Mouse (Mus musculus) thymus, adult 18-20 months (tissue): ENCODE results near the gene Olfr275.
"Not testable (repeated sequence)": the region's sequence is repeated elsewhere in the genome, so short reads cannot be mapped to it uniquely, and the experiment has no call there.

Source experiments
- DNase-seq, 2 experiments: peaks; one replicate each; pipeline ENCODE4 v3.0.0; 2022; ENCODE audit warnings: mixed read lengths in 2 of 2

Olfr275 gene

DNA sequence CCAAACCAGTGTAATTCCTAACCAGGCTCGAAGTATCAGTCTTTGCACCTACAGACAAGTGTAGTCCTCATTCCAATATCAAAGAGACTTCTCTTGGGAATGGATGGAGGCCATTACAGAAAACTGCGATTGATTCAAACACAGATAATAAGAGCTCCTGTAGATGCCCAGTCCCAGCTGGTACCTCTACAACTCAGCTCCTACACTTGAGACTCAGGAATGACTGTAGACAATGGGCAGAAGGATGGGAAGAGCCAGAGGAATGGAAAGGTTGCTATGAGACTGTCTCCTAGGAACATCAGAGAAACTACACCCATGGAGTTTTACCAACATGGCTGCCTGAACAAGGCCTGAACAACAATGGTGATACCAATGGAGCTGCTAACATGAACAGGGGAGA is at the start of gene Olfr275:
TSS of gene Olfr275 (plus strand) at position 301 of the 400 bp plus-strand sequence.
- DNase-seq = no peak

DNA sequence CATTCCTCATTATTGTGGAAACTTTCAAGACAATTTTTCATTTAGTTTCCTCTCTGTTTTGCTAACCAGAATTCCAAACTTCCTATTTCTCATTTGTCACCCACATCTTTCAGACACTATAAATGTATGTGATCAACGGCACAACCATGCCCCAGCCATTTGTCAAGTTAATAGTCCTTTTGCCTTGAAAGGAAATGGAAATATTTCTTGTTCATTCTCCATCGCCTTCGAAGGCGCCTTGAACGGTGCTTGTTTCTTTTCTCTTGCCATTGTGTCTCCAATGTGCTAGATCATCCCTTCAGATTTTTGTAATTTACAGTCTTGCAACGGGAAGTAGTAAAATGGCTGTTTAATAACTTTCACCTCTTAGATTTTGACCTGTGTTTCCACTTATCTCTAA is 48.8 kb upstream of the Olfr275 start:
- DNase-seq = no peak

DNA sequence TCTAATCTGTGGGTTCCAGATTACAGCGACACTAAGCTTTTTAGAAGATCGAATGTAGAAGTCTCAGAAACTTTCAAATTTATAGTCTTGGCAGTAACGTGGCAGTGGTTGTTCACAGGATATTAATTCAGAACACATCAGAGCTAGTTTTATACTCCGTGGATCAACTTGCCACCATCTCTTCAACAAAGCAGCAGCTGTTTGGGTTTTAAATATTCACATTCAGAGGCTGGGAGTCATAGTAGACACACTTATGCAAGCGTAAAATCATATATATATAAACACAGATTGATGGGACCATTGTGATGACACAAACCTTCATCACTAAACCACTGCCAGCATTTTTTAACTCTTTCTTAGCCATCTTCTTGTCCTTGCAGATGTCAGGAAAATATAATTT is 42.2 kb upstream of the Olfr275 start:
- DNase-seq = no peak

DNA sequence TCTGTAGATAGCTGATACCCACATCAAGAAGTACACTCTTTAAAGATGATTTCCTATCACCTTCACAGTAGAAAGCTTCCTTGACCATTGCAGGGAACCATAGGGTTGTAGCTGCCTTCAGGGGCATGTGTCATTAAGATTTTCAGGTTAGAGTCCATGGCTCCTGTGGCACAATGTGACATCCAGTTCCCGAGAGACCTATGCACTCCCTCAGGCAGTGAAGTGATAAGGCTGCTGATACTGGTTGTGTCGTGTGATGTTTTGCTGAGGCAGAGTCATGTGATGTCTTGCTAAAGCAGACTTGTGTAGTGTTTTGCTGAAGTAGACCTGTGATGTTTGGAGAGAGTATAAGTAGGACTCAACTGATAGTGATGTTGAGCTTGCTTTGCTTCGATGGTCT is 14.4 kb upstream of the Olfr275 start:
- DNase-seq = no peak

DNA sequence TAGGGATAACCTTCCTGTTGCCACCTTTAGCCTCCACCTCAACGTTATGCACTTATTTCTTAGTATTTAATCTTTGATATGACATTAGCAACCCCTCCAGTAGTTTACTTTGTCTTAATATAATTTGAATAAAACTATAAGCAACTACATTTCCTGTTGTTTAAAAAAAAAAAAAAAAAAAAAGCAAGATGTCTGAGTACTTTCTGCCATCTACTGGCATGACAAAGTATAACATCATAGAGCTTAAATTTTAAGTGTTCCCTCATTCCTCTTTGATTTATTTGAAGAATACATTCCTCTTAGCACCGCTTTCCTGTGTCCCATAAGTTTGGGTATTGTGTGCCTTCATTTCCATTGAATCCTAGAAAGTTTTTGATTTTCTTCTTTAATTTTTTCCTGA is 2.5 kb upstream of the Olfr275 start:
- DNase-seq = no peak

DNA sequence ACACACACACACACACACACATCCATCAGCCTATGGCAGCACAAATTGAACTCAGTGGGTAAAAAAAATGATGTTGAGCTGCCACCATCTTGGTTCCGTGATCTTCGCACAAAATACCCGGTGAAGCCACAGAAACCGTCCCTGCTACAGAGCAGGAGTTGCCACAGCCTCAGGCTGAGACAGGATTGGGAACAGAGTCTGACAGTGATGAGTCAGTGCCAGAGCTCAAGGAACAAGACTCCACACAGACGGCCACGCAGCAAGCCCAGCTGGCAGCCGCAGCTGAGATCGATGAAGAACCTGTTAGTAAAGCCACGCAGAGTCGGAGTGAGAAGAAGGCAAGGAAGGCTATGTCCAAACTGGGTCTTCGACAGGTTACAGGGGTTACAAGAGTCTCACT is 7.0 kb downstream of the Olfr275 start:
- no peak for DNase-seq

DNA sequence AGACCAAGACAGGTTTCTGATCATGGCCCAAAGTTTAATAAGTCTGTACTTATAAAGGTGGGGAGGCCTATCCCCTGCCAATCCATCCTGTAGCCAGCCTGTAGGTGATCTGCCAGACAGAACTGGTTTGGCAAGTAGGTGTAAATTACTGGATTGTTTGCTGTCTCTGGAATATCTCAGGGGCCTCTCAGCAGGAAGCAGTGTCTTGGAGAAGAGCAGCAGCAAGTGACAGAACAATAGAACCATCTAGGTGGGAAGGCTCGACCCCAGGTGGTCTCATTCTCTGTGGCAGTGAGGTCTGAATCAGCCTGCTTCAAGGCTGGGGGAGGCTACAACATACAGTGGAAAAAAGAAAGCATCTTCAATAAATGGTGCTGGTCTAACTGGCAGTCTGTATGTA is 31.0 kb downstream of the Olfr275 start:
- DNase-seq = not testable (repeated sequence)

DNA sequence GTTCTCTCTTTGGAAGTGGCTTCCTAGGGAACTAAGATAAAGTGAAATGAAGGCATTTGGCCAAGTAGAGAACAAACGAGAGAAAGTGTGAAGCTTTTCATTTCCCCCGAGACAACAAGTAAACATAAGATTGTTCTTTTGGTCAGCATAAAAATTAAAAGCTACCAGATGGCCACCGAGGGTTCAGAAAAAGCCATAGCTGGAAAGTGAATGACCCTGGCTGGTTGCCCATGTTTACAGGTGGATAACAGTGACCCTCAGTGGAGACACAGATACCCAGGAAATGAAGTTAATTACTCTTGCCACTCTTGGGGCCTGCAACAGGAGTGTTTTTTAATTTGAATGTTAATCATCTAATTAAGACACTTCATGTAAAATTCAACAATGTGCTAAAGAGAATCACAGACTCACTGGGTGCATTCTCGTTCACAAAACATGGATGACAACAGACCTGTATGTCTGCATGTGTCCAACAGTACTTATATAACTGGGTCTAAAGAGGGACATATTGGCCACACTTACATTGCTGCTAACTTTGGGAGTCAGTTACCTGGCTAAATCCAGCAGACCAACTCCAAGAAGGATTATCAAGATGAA is 34.7 kb downstream of the Olfr275 start:
- no peak for DNase-seq

DNA sequence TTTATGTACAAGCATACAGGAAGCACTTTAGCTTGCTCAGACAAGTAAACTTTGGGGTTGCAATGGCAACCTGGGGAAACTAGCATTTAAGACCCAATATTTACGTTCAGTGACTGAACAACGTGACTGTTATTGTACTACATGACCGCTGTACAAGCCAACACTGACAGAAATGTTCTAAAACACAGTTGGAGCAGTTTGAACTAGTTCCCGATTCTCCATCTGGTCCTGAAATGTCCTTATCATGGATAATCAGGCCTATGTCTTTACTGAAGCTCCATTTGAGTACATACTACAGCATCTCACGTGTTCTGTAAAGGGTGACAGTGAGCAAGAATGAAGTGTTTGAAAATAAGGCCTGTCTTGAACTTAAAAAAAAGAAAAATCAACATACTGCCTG is 35.3 kb downstream of the Olfr275 start:
- DNase-seq = no peak

DNA sequence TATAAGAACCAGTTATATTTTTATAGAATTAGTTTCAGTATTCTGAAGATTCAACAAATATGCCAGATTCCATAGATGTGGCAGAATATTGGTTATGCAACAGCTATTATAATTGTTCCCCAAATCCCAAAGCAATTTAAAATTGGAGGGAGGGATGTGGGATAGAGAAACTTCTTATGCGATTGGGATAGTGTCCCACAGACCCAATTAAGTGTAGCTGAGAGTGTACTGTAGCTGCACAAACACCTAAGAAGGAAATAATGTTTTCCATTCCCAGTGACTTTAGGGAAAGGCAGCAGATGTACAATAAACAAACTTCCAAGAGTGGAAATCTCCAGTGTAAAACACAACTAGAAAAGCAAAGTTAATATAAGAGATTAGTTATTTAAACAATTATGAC is 44.7 kb downstream of the Olfr275 start, which contains the start of gene Olfr273:
TSS of gene Olfr273 (minus strand) at position 101 of the 400 bp plus-strand sequence.
- no peak for DNase-seq

DNA sequence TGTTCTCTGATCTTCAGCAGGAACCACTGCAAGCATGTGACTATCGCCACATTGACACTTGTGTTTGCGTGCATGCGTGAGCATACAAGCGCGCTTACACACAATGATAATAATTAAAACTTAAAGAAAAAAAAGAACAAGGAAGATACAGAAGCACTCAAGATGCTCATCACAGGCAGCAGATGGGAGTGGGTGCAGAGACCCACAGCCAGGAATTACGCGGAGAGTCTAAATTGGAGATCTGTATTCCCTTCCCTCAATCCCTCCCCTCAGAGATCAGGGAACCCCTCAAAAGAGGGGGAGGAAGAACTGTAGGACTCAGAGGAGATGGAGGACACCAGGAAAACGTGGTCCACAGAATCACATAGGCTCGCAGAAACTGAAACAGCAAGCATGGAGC is 49.8 kb downstream of the Olfr275 start:
- no peak for DNase-seq
